Mouse (Mus musculus) thymus, postnatal 36 days (tissue): Measurements from ENCODE around the gene Acadvl.

Experiments
- DNase-seq, 2 experiments: peaks; one replicate each; pipeline ENCODE4 v3.0.0; 2022; ENCODE audit warnings: mixed read lengths in 2 of 2

Gene Acadvl

GRCm38 (mm10) chr11:70000396-70000898 lies 14.8 kb downstream of the Acadvl start, which contains the start of gene Dvl2:
Gene Dvl2 (plus strand): TSS chr11:70000595.
- DNase-seq: peak; percentile 87 to 90

- DNase-seq: no peak
Observed at GRCm38 (mm10) chr11:69999666-70000065, 15.5 kb downstream of the Acadvl start.

GRCm38 (mm10) chr11:69998567-69999491 lies 16.4 kb downstream of the Acadvl start:
- peak in 1 of 2 experiments; percentile 45 for DNase-seq

- peak; percentile 90 to 93 for DNase-seq
Observed at GRCm38 (mm10) chr11:69997070-69997509, 18.1 kb downstream of the Acadvl start.

GRCm38 (mm10) chr11:69996161-69997061 lies 18.8 kb downstream of the Acadvl start:
- DNase-seq: peak; percentile 76 to 83

- peak; percentile 95 to 99 for DNase-seq
Observed at GRCm38 (mm10) chr11:69995391-69995960, 19.7 kb downstream of the Acadvl start, which contains the start of gene Phf23. Gene Phf23 (plus strand): TSS chr11:69995777.

GRCm38 (mm10) chr11:69994401-69995090 lies 20.7 kb downstream of the Acadvl start:
- DNase-seq: no peak

- DNase-seq: no peak
Observed at GRCm38 (mm10) chr11:69992932-69993331, 22.3 kb downstream of the Acadvl start.

GRCm38 (mm10) chr11:69992396-69992795 lies 22.8 kb downstream of the Acadvl start:
- DNase-seq: no peak

GRCm38 (mm10) chr11:69991711-69992110 lies 23.5 kb downstream of the Acadvl start:
- DNase-seq: no peak

- DNase-seq: peak; percentile 93
Observed at GRCm38 (mm10) chr11:69990850-69991691, 24.1 kb downstream of the Acadvl start, which contains the start of gene Gabarap. Gene Gabarap (plus strand): TSS chr11:69991143.

- no peak for DNase-seq
Observed at GRCm38 (mm10) chr11:69989949-69990348, 25.3 kb downstream of the Acadvl start.

- DNase-seq: no peak
Observed at GRCm38 (mm10) chr11:69984431-69984830, 30.8 kb downstream of the Acadvl start.

- DNase-seq: no peak
Observed at GRCm38 (mm10) chr11:69983377-69983776, 31.8 kb downstream of the Acadvl start.

GRCm38 (mm10) chr11:69982877-69983276 lies 32.3 kb downstream of the Acadvl start:
- no peak for DNase-seq

- DNase-seq: no peak
Observed at GRCm38 (mm10) chr11:69982225-69982624, 33.0 kb downstream of the Acadvl start, which contains the start of gene Elp5. Gene Elp5 (minus strand): TSS chr11:69982517.

GRCm38 (mm10) chr11:69981141-69981762 lies 34.0 kb downstream of the Acadvl start, which contains the start of gene Ctdnep1:
Gene Ctdnep1 (plus strand): TSS chr11:69981156.
- no peak for DNase-seq

- DNase-seq: peak; percentile 89 to 91
Observed at GRCm38 (mm10) chr11:69980196-69981140, 34.7 kb downstream of the Acadvl start.

GRCm38 (mm10) chr11:69979827-69980195 lies 35.4 kb downstream of the Acadvl start:
- DNase-seq: no peak
